Mouse (Mus musculus) kidney, adult 8-10 months (tissue): ENCODE measurements at regions not wholly inside any gene's neighbourhood (a gene's known extent, or its start where the extent isn't known, plus 50 kb on each side); places are given as distances from the start of the nearest gene placed in this dataset.

Experiments used
- DNase-seq, 2 experiments: peaks; one replicate each; pipeline ENCODE4 v3.0.0; 2022

- peak; percentile 13 to 55 for DNase-seq
Observed at GRCm38 (mm10) chr3:35323450-35324077, 430.3 kb upstream of the Atp11b start.

GRCm38 (mm10) chr3:35324186-35324585, 429.7 kb upstream of the Atp11b start:
- no peak for DNase-seq

DNA sequence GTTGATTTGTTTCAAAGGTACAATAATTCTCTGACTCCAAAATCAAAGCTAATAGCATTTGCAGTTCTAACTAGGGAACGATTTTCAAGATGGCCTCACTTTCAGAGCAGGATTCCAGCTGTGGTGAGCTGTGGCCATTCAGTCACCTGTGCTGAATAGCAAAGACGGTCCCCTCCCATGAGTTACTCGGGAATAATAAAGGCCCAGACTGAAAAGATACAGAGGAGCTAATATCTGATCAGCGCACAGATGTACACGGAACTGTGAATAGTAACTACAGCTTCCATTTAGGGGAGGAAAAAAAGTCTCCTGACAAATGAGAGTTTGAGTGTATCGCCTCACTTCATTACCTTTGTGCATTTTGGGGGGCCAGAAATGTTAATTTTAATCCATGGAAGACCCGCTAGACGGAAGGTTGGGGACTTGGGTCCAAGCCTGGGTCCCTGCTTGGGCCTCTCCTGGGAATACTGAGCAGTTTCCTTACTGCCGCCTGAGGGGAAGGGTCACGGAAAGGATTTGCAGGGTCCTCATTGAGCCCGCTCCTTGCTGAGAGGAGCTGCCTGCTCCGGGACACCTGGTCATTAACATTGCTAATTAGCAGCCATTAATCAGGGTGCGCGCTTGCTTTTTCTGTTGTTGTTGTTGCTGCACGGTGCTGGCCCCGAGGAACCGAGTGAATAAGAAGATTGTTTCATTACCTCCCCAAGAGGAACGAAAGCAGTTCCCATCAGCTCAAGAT, 421.2 kb upstream of the Atp11b start:
- DNase-seq, result no peak

GRCm38 (mm10) chr3:35334017-35334416, 419.9 kb upstream of the Atp11b start:
- DNase-seq, result no peak

GRCm38 (mm10) chr3:35334546-35334945, 419.4 kb upstream of the Atp11b start:
- DNase-seq, result no peak

DNA sequence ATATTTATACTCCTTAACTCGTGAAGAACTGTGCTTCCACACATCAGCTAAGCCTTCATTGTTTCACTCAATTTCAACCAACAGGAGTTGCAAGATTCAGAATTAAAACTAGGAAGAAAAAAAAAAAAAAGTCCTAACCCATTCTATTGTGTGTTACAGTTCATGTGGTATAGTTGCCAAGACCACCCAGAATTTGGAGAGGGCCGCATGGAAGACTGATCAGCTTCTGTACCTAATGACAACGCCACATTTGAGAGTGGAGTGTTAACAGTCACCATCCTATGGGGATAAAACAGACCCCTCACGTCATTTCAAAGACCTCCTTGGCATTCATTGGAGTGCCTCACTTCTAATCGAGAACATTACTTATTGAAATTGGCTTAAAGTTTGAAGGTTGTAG, 418.1 kb upstream of the Atp11b start:
- no peak for DNase-seq

DNA sequence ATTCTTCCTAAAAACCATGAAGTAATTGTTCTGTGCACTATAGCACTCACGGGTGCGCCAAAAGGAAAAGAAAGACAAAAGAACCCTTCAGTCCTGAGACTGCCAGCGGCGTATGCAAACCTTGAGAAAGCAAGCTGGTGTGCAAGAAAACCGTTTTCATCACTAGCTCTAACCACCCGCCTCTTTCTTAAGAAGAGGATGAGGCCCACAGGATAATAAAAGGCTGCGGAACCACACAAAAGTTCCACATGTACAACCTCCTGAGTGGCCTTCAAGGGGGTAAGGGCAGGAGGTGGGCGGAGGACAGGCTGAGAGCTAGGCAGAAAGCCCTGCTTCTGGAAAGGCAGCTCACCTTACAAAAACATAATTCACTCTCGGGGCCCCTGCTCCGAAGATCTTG, 413.4 kb upstream of the Atp11b start:
- no peak for DNase-seq

DNA sequence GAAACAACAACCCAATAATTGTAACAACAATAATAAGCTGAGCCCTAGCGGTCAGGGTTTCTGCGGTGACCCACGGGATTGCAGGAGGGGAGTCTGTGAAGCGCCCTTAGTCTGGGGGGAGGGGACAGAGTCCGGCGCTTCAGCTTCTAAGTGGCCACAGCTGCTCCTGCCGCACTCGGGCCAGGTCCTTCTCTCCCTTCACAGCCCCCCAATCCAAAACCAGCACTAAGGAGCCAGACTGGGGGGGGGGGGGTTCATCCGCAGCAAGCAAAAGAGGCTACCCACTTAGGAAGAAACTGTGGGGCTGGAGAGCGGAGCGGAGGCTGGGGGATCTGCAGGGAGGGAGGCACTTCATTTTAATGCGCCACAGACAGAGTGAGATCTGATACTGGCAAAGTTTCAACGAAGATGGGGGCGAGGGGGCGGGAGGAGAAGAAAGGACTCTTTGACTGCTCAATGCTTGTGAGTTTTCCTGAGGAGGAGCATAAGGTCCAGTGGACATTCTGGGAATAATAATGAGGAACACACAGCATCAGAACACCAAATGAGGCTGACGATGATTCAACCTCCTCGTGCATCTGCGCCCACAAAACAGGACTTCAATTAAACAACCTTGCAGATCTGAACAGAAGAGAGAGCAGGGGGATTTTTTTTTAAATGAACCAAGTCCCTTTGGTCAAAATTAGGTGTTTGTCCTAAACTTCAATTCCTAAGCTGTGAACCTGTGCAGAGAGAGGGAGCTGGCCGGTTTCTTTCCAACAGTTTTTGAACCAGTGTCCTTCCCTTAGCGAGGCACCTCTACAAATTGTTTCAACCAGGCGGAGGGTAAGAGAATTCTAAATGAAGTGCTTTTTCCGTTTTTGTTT, 412.7 kb upstream of the Atp11b start:
- DNase-seq, result no peak

GRCm38 (mm10) chr3:35341840-35342239, 412.1 kb upstream of the Atp11b start:
- DNase-seq, result no peak

- no peak for DNase-seq
Observed at GRCm38 (mm10) chr3:35342584-35342983, 411.3 kb upstream of the Atp11b start.

DNA sequence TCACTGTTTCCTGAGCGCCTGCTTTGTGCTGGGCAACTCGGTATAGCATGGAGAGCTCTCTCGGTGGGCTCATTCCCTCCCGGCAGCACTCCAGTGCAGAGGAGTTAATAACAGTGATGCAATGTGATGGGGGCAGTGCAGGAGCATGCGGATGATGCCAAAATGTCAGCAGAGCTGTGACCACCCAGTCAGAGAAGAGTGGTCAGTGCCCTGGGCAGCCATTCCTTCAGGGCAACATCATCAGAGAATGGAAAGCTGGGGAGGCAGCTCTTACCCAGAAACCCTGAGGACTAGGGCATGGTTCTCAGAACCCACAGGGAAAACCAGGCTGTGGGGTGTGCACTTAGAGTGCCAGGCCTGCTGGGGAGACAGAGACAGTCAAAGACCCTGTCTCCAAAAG, 410.0 kb upstream of the Atp11b start:
- no peak for DNase-seq

DNA sequence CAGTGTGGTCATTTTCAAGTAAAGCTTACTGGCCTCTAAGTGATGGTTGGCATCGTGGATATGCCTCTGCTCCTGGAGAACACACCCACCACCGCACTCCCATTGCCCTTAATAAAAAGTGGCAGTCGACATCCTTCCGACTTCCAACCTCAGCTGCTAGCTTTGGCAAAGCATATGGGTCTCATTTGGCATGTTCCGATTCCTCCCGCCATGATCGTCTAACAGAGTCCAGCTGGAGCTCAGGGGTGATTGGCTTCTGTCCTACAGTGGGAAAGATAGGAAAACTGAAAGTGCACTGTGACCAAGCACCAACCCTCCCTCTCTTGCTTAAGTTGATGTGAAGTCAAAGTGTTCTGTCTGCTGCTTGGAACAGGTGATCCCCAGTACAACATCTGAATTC, 404.8 kb upstream of the Atp11b start:
- no peak for DNase-seq

DNA sequence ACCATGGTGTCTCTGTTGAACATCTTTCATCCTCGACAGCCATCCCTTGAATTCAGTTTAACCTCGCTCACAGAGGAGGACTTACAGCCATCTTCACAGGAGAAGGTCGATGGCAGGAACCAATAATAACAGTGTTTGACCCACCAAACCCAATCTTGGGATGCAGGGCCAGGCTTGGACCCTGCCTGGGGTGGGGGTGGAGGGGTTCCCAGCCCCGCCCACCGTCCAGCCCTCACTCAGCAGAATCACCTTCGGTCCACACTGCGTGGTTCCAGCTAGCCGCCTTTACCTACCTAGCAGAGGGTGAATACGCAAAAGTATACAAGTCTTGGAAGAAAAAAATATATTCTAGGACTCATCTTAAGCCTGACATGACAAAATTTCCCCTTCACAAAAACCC, 400.5 kb upstream of the Atp11b start:
- DNase-seq, result no peak

DNA sequence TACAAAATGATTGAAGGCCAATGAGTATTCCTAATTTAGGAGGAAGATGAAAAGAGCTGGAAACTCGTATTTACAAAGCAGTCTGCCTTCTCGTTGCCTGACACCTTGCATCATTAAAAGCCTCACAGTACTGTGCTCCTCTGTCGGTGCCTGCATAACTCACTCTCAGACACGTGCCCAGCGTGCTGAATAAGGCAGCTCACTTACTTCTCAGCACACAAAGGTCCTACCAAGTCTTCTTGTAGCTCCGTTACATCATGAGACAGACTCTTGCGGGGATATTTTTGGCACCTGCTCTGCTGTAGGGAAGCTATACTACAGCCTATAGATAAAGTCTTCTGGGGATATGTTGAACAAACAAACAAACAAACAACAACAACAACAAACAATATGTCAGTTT, 400.0 kb upstream of the Atp11b start:
- no peak for DNase-seq

DNA sequence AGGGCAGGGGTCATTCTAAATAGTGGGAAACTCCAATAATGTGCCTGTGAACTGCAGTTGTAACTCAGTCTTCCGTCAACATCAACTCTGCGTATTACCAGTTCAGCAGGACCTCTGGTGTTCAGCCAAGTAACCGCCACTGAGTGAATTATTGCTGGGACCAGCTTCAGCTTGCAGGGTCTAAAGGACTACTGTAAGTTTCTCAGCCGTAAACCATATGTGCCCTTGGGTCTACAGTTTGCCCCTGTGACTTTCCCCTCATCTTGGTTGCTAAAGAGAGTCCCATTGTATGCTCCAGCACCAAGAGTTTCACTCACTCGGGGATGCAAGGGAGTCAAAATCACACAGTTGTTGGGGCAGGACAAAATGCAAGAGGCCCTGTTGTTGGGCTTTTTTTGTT, 399.6 kb upstream of the Atp11b start:
- no peak for DNase-seq

DNA sequence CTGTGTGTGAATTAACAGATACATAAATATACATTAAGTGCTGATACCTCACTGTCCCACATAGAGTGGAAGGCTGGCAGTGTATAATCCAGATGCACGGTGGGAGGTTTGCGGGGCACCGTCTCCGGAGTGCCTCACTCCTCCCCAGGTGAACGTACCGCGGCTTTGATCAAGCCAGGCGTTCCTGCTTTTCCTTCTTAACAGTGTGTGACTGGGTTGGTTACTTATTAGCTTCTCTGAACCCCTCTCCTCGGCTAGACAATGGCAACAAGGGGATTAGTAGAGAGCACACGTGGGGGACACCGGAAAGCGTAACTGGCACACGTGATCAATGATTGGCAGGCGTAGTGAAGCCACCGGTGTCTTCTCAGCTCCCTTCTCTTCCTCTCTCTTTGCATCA, 396.8 kb upstream of the Atp11b start:
- no peak for DNase-seq

- DNase-seq, result no peak
Observed at GRCm38 (mm10) chr3:35358541-35358940, 395.4 kb upstream of the Atp11b start.

GRCm38 (mm10) chr3:35359288-35359687, 394.6 kb upstream of the Atp11b start:
- no peak for DNase-seq

DNA sequence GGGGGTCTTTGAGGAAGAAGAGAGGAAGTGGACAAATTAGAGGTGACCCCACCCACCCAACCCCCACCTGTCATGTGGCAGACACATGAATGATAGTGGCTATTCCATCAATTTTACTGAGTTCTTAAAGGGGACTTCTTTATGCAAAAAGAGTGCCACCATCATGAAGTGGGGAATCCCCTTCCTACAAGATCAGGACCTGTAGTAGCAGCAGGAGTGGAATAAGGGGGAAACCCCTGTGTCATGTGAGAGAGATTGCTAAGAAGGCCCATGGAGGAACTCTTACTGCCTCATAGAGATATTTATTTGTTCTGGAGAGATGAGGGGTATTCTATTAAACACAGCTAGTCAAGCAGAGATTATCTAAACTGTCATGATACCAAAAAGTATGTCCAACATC, 393.4 kb upstream of the Atp11b start:
- no peak for DNase-seq

- DNase-seq, result no peak
Observed at GRCm38 (mm10) chr3:35361086-35361485, 392.8 kb upstream of the Atp11b start.

GRCm38 (mm10) chr3:35365431-35365830, 388.5 kb upstream of the Atp11b start:
- DNase-seq, result no peak

DNA sequence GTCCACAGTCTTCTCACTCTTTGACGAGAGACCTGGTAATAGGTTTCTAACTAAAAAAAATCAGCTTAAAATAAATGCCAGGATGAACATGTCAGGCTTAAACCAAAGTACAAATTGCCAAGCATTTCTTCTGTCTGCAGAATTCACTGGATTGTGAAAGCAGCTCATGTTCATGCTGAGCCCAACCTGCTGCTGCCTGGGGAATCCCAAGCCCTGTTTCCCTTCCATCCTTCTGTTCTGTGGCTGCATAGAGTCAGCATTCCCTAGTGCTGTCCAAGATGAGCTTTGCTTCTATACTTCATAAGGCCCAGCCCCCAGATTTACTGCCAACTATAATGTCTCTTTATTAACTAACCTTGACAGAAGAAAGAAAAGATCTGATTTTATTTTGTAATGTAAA, 381.6 kb upstream of the Atp11b start:
- no peak for DNase-seq

- no peak for DNase-seq
Observed at GRCm38 (mm10) chr3:35387386-35387785, 366.5 kb upstream of the Atp11b start.

GRCm38 (mm10) chr3:35392657-35393056, 361.2 kb upstream of the Atp11b start:
- DNase-seq, result no peak
